Mouse (Mus musculus): ENCODE results near the gene Chd9.

The Chd9 gene

DNA sequence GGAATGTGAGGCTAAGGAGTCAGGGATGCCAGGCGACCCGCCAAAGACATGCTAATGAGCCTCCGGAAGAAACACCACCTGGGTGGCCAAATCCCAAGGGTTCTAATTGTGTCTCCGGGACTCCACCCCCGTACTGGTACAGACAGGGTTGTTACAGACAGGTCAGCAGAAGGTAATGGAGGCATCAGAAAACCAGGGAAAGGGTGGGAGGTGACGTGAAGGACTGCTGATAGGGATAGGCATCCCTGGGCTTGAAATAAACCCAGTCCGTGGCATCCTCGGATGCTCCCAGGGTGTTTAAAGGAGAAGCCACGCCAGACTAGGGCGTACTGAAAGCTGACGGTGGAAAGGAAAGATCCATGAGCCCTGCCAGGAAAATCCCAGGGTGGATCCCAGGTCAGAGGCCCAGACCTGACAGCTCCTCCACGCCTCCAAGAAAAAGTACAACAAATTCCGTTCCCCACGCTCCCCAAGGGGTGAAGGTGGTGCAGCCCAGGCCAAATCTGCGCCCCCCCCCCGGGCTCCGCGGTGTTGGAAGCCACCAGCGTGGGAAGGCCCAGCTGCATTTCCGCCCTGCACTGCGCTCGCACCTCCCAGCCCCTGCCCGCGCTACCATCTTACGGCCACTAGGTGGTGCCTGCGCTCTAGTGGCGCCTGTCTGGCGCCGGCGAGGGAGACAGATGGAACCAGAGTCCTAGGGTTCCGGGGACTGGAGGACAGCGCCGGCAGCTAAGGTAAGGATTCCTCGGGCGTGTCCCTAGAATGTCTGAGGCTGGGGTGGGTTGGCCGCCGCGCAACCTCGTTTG is at the start of gene Chd9:
Chd9 (plus strand) TSS at position 172 of the 806 bp plus-strand sequence.
- peak; percentile 93 for DNase-seq

GRCm38 (mm10) chr8:90791616-90792015 is 36.5 kb upstream of the Chd9 start:
- no peak for DNase-seq

- peak; percentile 75 for DNase-seq
These were observed 34.4 kb upstream of the Chd9 start for GRCm38 (mm10) chr8:90793710-90794109.

GRCm38 (mm10) chr8:90794990-90795861 is 32.9 kb upstream of the Chd9 start:
- peak; percentile 59 for DNase-seq

GRCm38 (mm10) chr8:90799473-90799872 is 28.7 kb upstream of the Chd9 start:
- no peak for DNase-seq

DNA sequence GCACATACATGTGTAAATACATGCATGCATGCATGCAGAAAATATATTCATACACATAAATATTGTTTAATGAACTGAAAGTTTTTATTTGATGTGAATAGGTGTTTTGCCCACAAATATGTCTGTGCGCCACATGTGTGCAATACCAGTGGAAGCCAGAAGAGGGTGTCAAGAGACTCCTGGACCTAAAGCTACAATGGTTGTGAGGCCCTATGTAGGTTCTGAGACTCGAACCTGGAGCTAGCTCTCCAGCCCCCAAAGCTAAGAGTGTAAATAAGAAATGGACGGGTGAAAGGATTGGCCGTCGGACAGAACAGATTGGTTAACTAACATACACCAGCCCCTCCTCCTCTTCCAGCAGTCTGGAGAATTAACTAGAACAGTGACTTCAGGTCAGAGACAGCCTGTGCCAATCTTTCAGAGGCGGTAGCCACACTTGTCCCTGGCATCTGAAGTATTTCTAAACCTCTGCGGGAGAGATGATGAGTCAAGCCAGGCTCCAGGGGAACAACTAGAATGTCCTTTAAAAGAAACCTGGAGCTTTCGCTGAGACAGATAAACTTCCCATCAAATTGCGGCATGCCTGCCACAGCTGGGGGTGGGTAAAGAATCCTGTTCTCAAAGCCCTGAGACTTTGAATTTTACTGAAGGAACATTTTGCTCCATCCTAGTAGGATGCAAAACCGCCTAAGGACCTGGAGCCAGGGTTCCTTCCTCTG is 14.4 kb upstream of the Chd9 start:
- DNase-seq, result no peak

- DNase-seq, result no peak
These were observed 11.9 kb upstream of the Chd9 start for GRCm38 (mm10) chr8:90816061-90816882.

DNA sequence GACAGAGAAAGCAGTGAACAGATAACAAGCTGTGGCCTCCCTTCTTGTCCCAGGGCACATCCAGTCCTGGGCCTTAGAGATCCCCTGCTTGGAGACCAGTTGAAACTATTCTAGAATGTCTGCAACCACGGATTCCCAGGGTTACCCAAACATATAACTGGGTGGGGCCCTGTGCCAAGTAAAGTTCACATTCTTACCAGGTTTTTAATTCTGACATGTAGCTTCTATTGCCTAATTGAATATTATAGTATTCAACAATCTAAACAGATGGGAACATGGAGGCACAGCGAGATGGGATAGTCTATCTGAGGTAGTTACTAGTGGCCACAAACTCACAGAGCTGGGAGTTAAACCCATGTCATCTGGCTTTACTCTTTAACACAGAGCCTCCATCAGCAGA is 10.9 kb upstream of the Chd9 start, which contains the start of gene Gm19935:
Gm19935 (minus strand) TSS at position 101 of the 400 bp plus-strand sequence.
- DNase-seq, result no peak

GRCm38 (mm10) chr8:90819561-90820320 is 8.4 kb upstream of the Chd9 start:
- DNase-seq, result no peak

DNA sequence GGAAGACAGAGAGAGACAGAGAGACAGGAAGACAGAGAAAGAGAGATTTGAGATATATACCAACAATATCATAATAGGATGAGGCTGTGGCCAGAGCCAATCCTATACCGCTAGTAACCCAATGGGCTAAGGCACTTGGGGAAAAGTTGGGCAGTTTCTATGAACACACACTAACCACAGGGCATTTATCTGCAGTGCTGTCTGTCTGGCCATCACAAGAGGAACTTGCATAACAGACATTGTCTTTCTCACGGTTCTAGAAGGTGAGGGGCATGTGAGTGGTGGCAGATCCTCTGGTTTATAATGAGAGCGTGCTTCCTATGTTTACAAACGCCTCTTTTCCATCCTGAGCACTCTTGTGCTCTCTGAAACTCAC is 7.8 kb upstream of the Chd9 start:
- no peak for DNase-seq

GRCm38 (mm10) chr8:90822443-90822842 is 5.7 kb upstream of the Chd9 start:
- no peak for DNase-seq

DNA sequence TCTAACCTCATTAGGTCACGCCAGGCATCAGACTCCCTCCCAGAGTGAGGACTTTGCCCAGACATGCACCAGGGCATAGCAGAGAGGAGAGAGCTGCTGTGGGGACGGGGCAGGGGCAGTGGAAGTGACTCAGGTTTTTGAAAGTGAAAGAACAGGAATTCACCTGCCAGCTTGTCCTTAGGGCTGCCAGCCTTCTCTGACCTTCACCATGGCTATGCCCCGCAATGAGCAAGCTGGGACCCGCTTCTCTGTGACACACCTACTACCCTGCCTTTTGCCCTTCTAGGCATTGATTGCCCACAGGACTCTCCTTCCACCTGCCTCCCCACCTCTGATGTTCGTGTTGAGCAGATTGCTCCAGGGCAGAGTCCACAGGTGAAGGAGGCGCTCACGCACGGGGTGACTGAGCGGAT is 2.7 kb upstream of the Chd9 start:
- DNase-seq, result no peak

DNA sequence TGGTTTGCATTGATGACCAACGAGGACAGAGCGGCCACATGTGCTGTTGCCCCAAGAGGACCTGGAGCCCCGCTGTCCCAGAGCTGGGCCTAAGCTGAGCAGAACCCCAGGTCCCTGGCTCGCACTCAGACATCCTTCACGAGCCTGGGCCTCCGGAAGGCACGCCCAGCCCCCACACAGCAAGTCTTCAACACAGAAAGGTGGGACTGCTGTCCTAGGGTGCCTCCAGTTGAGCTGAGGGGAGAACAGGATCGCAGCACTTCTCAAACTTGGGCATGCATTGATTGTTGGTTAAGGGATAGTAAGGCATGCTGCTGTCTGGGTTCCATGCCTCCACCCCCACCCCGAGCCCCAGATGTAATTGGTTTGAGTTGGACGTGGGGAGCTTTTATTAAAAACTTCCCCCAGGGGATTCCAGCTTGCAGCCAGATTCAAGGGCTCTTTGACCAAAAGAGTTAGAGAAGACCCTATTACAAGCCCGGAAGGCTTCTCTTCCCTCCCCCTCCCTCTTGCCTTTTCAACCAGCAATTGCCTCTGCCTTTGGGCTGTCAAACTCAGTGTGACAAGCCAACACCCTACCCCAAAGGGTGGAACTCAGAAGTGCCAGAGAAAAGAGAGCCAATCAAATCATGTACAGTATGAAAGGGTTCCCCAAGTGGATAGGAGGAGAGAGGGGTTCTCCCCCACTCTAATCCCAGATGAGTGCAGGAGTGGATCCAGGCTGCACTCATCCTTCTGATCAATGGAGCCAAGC is 1.0 kb downstream of the Chd9 start:
- peak; percentile 31 for DNase-seq

GRCm38 (mm10) chr8:90829825-90830224 is 1.7 kb downstream of the Chd9 start:
- DNase-seq, result no peak

GRCm38 (mm10) chr8:90830980-90831379 is 2.8 kb downstream of the Chd9 start:
- no peak for DNase-seq

DNA sequence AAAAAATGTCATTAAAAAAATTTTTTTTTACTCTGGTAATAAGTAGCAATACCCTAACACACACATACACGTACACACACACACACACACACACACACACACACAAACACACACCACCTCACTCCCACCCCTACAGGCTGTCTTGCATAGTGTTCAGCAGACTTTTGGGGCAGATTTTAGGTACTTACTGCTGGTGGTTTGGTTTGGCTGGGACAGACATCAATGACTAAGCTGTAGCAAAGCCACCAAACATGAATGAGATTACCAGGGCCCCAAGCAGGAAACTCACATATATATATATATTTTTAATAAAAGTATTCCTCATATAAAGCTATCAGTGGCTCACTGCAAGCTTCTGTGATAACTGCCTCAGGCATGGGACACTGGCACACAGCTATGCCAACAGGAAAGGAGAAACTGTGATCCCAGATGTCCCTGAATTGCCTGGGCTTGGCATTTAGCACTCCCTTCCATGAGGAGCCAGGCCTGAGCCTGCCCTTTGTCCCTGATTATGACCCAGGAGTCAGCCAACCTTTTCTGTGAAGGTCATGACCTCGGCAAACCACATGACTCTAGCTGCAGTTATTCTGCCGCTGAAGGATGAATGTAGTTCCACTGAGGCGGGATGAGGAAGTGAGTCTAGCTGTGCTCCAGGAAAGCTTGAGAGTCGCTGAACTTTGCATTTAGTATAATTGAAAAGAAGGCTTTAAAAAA is 4.6 kb downstream of the Chd9 start:
- no peak for DNase-seq

DNA sequence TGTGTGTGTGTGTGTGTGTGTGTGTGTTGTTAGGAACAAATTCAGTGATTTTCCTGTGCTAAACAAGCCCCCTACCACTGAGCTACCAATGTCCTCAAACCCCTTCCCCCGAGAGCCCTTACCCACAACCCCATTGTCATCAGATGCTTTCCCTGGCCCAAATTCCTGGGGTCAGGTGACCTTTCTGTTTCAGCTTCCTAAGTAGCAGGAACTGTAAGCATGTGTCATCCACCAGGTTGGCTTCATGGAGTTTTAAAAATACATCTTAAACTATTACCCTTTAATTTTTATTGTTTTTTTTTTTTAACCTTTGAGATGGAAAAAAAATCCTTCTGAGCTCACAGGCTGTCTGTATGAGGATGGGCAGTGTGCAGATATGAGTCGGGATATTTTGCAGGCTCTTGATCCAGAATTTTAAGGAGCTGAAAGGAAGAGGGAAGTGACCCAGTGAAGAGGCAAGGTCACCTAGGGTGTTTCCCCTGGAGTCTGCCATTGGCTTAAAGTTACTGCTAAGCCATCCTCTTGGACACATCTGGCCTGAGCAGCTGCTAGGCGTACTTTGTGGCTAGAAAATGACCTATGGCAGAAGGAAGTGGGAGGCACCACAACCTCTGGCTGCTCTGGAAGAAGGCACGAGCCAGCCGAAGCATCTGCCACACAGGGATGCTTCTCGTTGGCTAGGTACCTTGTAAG is 5.6 kb downstream of the Chd9 start:
- no peak for DNase-seq

DNA sequence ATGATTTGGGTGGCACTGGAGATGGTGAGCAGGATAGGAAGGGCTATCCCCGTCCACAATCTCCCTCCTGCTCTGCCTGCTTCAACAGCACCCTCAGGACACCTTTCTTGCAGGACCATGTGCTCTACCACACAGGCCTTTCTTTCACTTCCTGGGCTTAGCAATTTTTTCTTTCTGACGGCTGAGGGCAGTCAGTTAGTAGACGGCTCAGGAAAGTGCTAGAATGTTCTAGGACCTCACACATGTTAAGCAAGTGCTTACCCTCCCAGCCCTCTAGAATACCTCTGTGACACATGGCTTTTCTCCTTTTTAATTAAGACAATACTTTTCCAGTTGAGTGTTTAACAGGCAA is 6.1 kb downstream of the Chd9 start:
- DNase-seq, result no peak

GRCm38 (mm10) chr8:90837440-90837839 is 9.3 kb downstream of the Chd9 start:
- no peak for DNase-seq

All from layer of hippocampus, adult 9-11 months (tissue).